Mouse (Mus musculus) bone marrow, adult 2 months (tissue): Measurements from ENCODE around the gene Aif1. TPM values are rescaled to one million over a fixed set of nuclear protein-coding genes. Genes with fewer than 3 reads are reported as not detected.

Source experiments
- H3K27ac ChIP-seq: fragments of 200-500 bp; 2 replicates; pipeline ENCODE4 v1.5.1; 2012; ENCODE audit warnings: low read depth, mild to moderate bottlenecking, control low read depth, inconsistent platforms, low read length; ENCODE audit not compliant: control insufficient read depth, poor library complexity, insufficient read depth
- H3K4me1 ChIP-seq: fragments of 200-500 bp; 2 replicates; pipeline ENCODE4 v1.6.1; 2011; ENCODE audit warnings: low read length; ENCODE audit not compliant: control insufficient read depth, insufficient read depth
- H3K4me3 ChIP-seq: fragments of 200-500 bp; replicated peaks from 2 replicates; pipeline ENCODE3; 2011; ENCODE audit warnings: mild to moderate bottlenecking, low read depth, low read length, control low read depth; ENCODE audit not compliant: control insufficient read depth
- CTCF ChIP-seq: fragments of 200-500 bp; IDR thresholded peaks from 2 replicates; pipeline ENCODE4 v1.5.1; 2011; ENCODE audit warnings: low read length, control low read depth; ENCODE audit not compliant: control insufficient read depth, insufficient read depth
- POLR2A ChIP-seq: fragments of 200-500 bp; IDR thresholded peaks from 2 replicates; pipeline ENCODE4 v1.6.1; 2011; ENCODE audit warnings: low read depth, mild to moderate bottlenecking, control low read depth, low read length, borderline replicate concordance; ENCODE audit not compliant: control insufficient read depth
- WGBS: fragments of 180-500 bp; shearing (Covaris S2); methylation state at CpG from one replicate; pipeline ENCODE4 v1.1.7; 2018; 5-methylcytosine and 5-hydroxymethylcytosine counted together
- polyA plus RNA-seq: library from polyadenylated mRNA; stranded (reverse); fragments of >200 nt; gene quantifications from 2 replicates; pipeline ENCODE4 v1.2.4, GENCODE M21; 2011; ENCODE audit warnings: low replicate concordance; ENCODE audit not compliant: missing spikeins, insufficient read depth, insufficient read length

Aif1 gene
- polyA plus RNA-seq, result 48.9 and 51.7 TPM in 2 replicates

GRCm38 (mm10) chr17:35175968-35176367, at the start of gene Aif1:
Gene Aif1, minus strand, starts transcription at chr17:35176068.
- TF ChIP-seq POLR2A (no peak), CTCF (no peak)
- Histone ChIP-seq H3K4me3 (no peak within 1 kb of the TSS), H3K4me1 (peaks cover 4% of the 10 kb centered on the region), H3K27ac (no peak within 1 kb of the TSS)
- WGBS, result 79% methylated on average over 2 of the region's 2 CpGs

- Histone ChIP-seq H3K27ac (no peak overlapping the region), H3K4me3 (no peak overlapping the region), H3K4me1 (peaks cover 12% of the 10 kb centered on the region)
- TF ChIP-seq POLR2A, result no peak
- no peak for TF ChIP-seq CTCF
- WGBS, result 89% methylated on average over 5 of the region's 5 CpGs
Measured at GRCm38 (mm10) chr17:35225456-35225855, 49.6 kb upstream of the Aif1 start.

- no peak for TF ChIP-seq CTCF
- H3K27ac ChIP-seq, result no peak overlapping the region
- peaks cover 14% of the 10 kb centered on the region for H3K4me1 ChIP-seq
Measured at GRCm38 (mm10) chr17:35224641-35225040, 48.8 kb upstream of the Aif1 start.

DNA sequence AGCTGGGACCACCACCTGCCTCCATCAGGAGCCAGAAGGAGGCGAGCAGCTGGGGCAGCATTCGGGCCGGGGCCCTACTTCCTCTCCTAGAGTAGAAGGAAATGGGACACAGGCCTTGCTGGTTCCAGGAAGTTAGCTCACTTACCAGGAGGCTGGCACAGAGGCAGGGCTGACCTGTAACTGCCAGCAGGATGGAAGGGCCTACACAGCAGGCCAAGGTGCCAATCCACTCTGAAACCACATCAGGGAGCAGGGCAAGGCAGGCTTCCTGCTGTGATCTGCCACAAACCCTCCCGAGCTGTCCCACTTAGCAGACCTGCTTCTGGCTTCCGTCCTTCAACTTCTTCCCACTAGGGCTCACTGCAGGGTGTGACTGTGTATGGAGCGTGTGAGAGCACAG, 46.4 kb upstream of the Aif1 start:
- TF ChIP-seq POLR2A, result no peak
- TF ChIP-seq CTCF, result no peak
- no peak overlapping the region for H3K4me3 ChIP-seq
- WGBS, result 15% methylated on average over 6 of the region's 6 CpGs
- peaks cover 20% of the 10 kb centered on the region for H3K4me1 ChIP-seq
- peak overlapping the region; percentile 46 for H3K27ac ChIP-seq

More at GRCm38 (mm10) chr17:35224641-35225040, 48.8 kb upstream of the Aif1 start:
- no peak overlapping the region for H3K4me3 ChIP-seq
- WGBS, result 86% methylated on average over 4 of the region's 4 CpGs

GRCm38 (mm10) chr17:35220156-35220952, 44.5 kb upstream of the Aif1 start, which contains the start of gene Gm16181:
Gene Gm16181, plus strand, starts transcription at chr17:35220834.
- H3K27ac ChIP-seq, result peak within 1 kb of the TSS; percentile 85
- no peak within 1 kb of the TSS for H3K4me3 ChIP-seq
- TF ChIP-seq POLR2A (no peak; the same call in 1 of the 2 replicates), CTCF (no peak)
- peaks cover 15% of the 10 kb centered on the region for H3K4me1 ChIP-seq
- 45% methylated on average over 28 of the region's 28 CpGs for WGBS

DNA sequence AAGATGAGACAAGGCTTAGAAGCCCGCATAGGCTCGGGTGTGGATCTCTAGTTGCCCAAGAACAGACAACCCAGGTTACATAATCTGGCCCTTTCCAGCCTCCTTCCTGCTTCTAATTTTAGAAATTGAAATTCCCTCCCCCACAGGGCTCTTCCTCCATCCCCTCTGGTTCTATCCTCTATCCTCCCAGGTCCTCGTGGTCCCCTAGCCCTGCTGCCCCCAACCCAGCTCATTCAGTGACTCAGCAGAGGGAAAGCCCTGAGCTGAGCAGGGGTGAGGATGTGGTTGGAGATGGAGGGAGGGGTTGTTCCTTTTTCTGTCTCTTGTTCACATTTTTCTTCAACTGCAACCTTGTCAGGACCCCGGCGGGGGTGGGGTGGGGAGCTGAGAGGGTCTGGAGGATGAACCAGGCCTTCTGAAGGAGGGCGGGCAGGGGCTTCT, 43.8 kb upstream of the Aif1 start:
- Histone ChIP-seq H3K27ac (peak overlapping the region; percentile 85), H3K4me1 (peaks cover 15% of the 10 kb centered on the region), H3K4me3 (no peak overlapping the region)
- 4% methylated on average over 6 of the region's 6 CpGs for WGBS
- TF ChIP-seq POLR2A (no peak), CTCF (no peak)

DNA sequence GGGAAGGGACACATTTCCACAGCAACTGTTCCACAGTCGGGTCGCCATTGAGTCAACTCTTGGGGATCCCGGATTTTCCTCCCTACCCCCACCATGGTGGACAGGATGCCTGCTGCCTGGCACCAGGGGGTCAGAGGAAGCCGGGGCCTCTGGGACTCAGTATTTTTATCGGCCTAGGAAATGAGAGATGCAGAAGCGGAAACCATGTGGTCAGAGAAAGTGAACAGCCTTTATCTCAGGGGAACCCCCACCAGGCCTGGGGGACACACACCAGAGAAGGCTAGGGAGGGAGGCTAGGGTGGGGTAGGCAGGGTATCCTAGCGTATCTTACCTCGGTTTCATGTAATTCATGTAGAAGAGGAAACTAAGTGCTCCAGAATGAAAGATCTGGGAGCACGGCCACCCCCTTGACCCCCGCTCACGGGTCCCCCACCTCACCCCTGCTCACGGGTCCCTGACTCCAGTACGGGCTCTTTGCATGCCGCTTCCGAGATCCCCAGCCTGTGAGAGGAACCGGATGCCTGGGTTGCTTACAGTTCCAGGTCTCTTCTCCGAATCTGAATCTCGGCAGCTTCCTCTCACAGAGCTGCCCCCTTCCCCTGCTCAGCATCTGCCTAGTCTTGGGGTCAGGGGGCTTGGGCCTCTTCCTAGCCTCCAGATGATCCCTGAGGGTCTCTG, 42.8 kb upstream of the Aif1 start:
- peak overlapping the region; percentile 40 for H3K4me3 ChIP-seq
- peaks cover 14% of the 10 kb centered on the region for H3K4me1 ChIP-seq
- H3K27ac ChIP-seq, result peak overlapping the region; percentile 85
- WGBS, result 2% methylated on average over 18 of the region's 18 CpGs
- TF ChIP-seq CTCF (no peak), POLR2A (no peak)

- TF ChIP-seq POLR2A, result no peak
- no peak for TF ChIP-seq CTCF
- 83% methylated on average over 5 of the region's 5 CpGs for WGBS
- Histone ChIP-seq H3K4me3 (no peak overlapping the region), H3K27ac (no peak overlapping the region), H3K4me1 (peaks cover 16% of the 10 kb centered on the region)
Measured at GRCm38 (mm10) chr17:35213071-35213470, 37.2 kb upstream of the Aif1 start.

DNA sequence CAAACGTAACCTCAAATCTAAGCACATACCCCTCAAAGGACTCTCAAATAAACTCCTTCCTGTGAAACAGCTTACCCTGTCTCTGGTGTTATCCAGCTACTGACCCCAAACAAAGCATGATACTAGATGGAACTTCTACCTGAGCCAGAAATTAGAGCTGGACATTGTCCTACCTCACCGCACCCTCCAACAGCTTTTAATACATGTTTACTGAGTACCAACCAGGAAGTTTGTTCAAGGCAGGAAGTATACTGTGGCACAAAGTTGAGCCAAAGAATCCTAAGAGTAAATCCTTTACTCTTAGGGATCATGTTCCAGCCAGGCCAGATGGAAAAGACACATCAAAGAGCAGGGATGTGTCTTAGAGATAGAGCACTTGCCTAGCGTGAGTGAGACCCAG, 34.7 kb upstream of the Aif1 start:
- Histone ChIP-seq H3K27ac (no peak overlapping the region; the same call in 1 of the 2 replicates), H3K4me3 (no peak overlapping the region)

More for the DNA sequence above, 34.7 kb upstream of the Aif1 start:
- no peak for TF ChIP-seq POLR2A
- TF ChIP-seq CTCF, result no peak
- peaks cover 13% of the 10 kb centered on the region for H3K4me1 ChIP-seq
- 63% methylated on average over 3 of the region's 3 CpGs for WGBS
